Mouse (Mus musculus) ES-Bruce4 (cell line): Measurements from ENCODE around the gene Racgap1.

Source experiments
- CTCF ChIP-seq: IDR thresholded peaks from one replicate; pipeline ENCODE4 v1.8.1; 2011; ENCODE audit warnings: low read depth, low read length
- EP300 ChIP-seq: IDR thresholded peaks from 2 replicates; pipeline ENCODE4 v1.6.1; 2011; ENCODE audit warnings: low read depth, low read length; ENCODE audit not compliant: insufficient read depth

GRCm38 (mm10) chr15:99585741-99586140 lies 65.7 kb downstream of the Racgap1 start:
- no peak for TF ChIP-seq CTCF
- TF ChIP-seq EP300, result no peak
